Mouse (Mus musculus): ENCODE measurements around the gene Ahnak. TPM values are rescaled to one million over a fixed set of nuclear protein-coding genes. Genes with fewer than 3 reads are reported as not detected.

The Ahnak gene
- 100 to 1,000 TPM; 235 to 267 TPM for total RNA-seq (2021)
- long read RNA-seq, experiment 1, full-length matches to known transcripts = 17 of 44 reads
- long read RNA-seq, experiment 1, partial matches to known transcripts = 0 of 44 reads
- long read RNA-seq, experiment 1, other reads (novel, unspliced or antisense) = 27 of 44 reads
- long read RNA-seq, experiment 2, full-length matches to known transcripts = 16 of 44 reads
- long read RNA-seq, experiment 2, partial matches to known transcripts = 0 of 44 reads
- long read RNA-seq, experiment 2, other reads (novel, unspliced or antisense) = 28 of 44 reads

- peak; percentile 89 for DNase-seq
Measured at GRCm38 (mm10) chr19:8989066-8989566, at the start of gene Ahnak. Ahnak (plus strand) TSS chr19:8989284.

GRCm38 (mm10) chr19:8940526-8941133, 48.5 kb upstream of the Ahnak start:
- no peak for DNase-seq

- no peak for DNase-seq
Measured at GRCm38 (mm10) chr19:8941136-8941514, 48.0 kb upstream of the Ahnak start.

- DNase-seq = peak; percentile 97
Measured at GRCm38 (mm10) chr19:8941515-8942217, 47.4 kb upstream of the Ahnak start, which contains the start of gene Mta2. Mta2 (plus strand) TSS chr19:8941875.

- no peak for DNase-seq
Measured at GRCm38 (mm10) chr19:8942276-8942964, 46.7 kb upstream of the Ahnak start.

GRCm38 (mm10) chr19:8943047-8943446, 46.0 kb upstream of the Ahnak start:
- DNase-seq = no peak

- DNase-seq = no peak
Measured at GRCm38 (mm10) chr19:8944062-8944461, 45.0 kb upstream of the Ahnak start.

GRCm38 (mm10) chr19:8944750-8945149, 44.3 kb upstream of the Ahnak start:
- peak; percentile 77 for DNase-seq

- DNase-seq = no peak
Measured at GRCm38 (mm10) chr19:8945251-8945650, 43.8 kb upstream of the Ahnak start.

- DNase-seq = no peak
Measured at GRCm38 (mm10) chr19:8946929-8947328, 42.2 kb upstream of the Ahnak start.

GRCm38 (mm10) chr19:8950190-8950589, 38.9 kb upstream of the Ahnak start:
- DNase-seq = no peak

- DNase-seq = no peak
Measured at GRCm38 (mm10) chr19:8952241-8952640, 36.8 kb upstream of the Ahnak start.

- peak; percentile 76 for DNase-seq
Measured at GRCm38 (mm10) chr19:8953135-8954039, 35.7 kb upstream of the Ahnak start, which contains the start of gene Tut1. Tut1 (plus strand) TSS chr19:8953847.

GRCm38 (mm10) chr19:8954171-8954570, 34.9 kb upstream of the Ahnak start:
- no peak for DNase-seq

GRCm38 (mm10) chr19:8962256-8962655, 26.8 kb upstream of the Ahnak start:
- no peak for DNase-seq

- DNase-seq = no peak
Measured at GRCm38 (mm10) chr19:8965075-8965474, 24.0 kb upstream of the Ahnak start.

- DNase-seq = peak; percentile 31
Measured at GRCm38 (mm10) chr19:8965771-8966170, 23.3 kb upstream of the Ahnak start.

- no peak for DNase-seq
Measured at GRCm38 (mm10) chr19:8966198-8966589, 22.9 kb upstream of the Ahnak start.

GRCm38 (mm10) chr19:8966590-8967372, 22.3 kb upstream of the Ahnak start, which contains the start of gene Eef1g:
Eef1g (plus strand) TSS chr19:8967041.
- peak; percentile 94 for DNase-seq

GRCm38 (mm10) chr19:8967373-8967743, 21.7 kb upstream of the Ahnak start:
- no peak for DNase-seq

All from gastrocnemius, postnatal 10 days (tissue).